Mouse (Mus musculus) sigmoid colon, adult 10 weeks (tissue): ENCODE measurements around the gene Crebbp. TPM values are rescaled to one million over a fixed set of nuclear protein-coding genes. Genes with fewer than 3 reads are reported as not detected.

ENCODE experiments used
- polyA plus RNA-seq: library from polyadenylated mRNA; stranded (reverse); fragments of 350-450 nt; fragmentation: Illumina TruSeq; extraction: RNeasy Lipid Tissue Mini Kit (QIAGEN cat#74804); gene quantifications from one replicate; pipeline ENCODE4 v1.2.3, GENCODE M21; 2014; ENCODE audit warnings: low read depth, low replicate concordance

Gene Crebbp
- polyA plus RNA-seq: 16.5 TPM

GRCm38 (mm10) chr16:4213799-4214551, at the start of gene Crebbp:
Crebbp (minus strand) TSS chr16:4213997.

GRCm38 (mm10) chr16:4077384-4078061, 136.3 kb downstream of the Crebbp start, which contains the start of gene Trap1:
Trap1 (minus strand) TSS chr16:4077827.

DNA sequence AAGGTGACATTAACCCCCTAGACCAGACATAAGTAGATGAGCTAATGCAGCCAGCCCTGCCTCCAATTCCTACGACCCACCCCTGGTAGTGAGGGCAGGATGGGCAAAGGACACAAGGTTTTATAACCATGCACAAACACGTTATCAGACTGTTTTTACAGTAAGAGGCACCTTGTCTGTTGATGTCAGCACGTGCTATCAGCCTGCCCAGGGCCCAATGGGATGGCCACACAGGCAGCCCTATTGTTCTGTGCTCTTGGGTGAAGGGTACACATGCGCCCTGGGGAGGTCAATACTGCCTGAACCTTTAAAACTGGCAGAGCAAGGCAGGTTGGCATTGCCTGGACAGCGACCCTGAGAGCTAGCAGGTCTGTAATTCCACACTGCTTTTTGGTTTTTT, 177.0 kb downstream of the Crebbp start, which contains the start of gene Dnase1:
Gene Dnase1, plus strand, starts transcription at position 136 of the 400 bp plus-strand sequence.

Other genes with a start within 250 kb of the Crebbp start
- gene Nlrc3, start 237.4 kb downstream of the Crebbp start, polyA plus RNA-seq: 1.4 TPM
- 8.4 TPM for gene Slx4, start 210.2 kb downstream of the Crebbp start, polyA plus RNA-seq
- gene Dnase1, start 177.1 kb downstream of the Crebbp start, polyA plus RNA-seq: not detected
- 29.0 TPM for gene Trap1, start 136.2 kb downstream of the Crebbp start, polyA plus RNA-seq
- gene Adcy9, start 206.5 kb upstream of the Crebbp start, polyA plus RNA-seq: 1.2 TPM